Mouse (Mus musculus) retina, postnatal 1 day (tissue): ENCODE measurements around the gene Abcc2.
A peak's percentile ranks its signal among the peaks of the same experiment; 100 is the strongest.

Experiments
- DNase-seq: peaks from one replicate; pipeline ENCODE4 v3.0.0-alpha.2; 2012

Gene Abcc2

GRCm38 (mm10) chr19:43784761-43785160 lies 2.8 kb downstream of the Abcc2 start:
- DNase-seq = no peak

- DNase-seq = no peak
Observed at GRCm38 (mm10) chr19:43786249-43787026, 4.4 kb downstream of the Abcc2 start.

- DNase-seq = no peak
Observed at GRCm38 (mm10) chr19:43789817-43790216, 7.8 kb downstream of the Abcc2 start.

DNA sequence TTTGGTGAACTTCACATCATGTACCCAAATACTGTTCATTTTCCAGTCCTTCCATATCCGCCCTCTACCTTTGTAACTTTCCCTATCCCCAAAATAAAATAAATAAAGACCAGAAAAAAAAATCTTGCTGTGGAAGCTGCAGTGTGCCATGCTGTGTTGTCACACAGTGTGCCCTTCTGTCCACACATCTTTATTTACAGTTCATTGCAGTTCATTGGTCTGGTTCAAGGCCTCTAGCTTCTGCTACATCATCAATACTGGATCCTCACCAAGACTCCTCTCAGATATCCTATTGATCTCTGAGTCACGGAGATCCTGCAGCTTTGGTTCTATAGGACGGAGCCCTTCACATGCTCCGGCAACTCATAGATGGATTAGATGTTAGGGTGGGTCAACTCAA lies 10.5 kb downstream of the Abcc2 start:
- DNase-seq = no peak

DNA sequence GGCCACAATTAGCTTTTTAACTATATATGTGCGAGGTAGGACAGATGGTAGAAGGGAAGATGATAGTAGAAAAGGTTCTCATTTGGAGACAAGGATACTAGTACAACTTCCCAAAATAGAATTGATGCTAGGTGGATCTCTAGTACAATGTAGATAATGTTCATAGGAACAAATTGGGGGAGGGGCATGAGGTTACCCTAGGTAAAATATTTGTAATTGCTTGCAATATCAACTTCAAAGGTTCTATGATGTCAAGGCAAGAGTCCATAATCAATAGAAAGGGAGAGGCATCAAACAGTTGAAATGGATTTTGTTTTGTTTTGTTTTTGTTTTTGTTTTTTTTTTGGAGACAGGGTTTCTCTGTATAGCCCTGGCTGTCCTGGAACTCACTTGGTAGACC lies 12.0 kb downstream of the Abcc2 start:
- no peak for DNase-seq

DNA sequence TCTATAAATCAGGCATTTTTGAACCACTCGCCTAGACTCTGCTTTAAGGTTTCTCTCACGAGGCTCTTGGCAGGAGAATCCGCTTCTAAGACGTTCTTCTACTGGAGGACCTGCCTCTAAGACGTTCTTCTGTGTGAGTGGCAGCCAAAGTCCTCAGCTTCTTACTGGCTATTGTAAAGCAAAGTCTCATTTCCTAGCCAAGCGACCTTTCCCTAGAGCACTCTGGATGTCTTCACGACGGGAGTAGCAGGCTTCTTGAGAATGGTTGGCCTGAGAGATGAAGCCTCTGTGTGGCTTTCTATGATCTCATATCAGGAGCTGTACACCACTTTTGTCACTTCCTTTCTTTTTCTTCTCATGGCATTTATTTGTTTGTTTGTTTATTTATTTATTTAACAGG lies 13.5 kb downstream of the Abcc2 start:
- no peak for DNase-seq

DNA sequence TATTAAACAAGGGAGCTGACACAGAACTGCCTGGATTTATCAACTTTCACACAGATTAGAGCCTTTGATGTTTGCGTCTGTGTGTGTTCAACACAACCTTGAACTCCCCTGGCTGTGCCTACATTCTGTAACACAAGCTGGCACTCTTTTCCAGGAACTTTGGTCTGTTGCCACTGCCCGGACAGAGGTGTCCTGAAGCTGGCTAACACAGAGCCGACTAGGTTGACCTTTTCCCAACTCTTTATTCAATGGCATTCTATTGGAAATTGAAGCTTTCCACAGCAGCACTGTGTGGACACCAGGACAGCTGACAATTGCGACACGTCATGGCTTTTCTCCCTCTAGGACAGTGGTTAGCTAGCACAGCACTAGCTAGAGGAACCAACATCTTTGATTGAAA lies 15.2 kb downstream of the Abcc2 start:
- no peak for DNase-seq

DNA sequence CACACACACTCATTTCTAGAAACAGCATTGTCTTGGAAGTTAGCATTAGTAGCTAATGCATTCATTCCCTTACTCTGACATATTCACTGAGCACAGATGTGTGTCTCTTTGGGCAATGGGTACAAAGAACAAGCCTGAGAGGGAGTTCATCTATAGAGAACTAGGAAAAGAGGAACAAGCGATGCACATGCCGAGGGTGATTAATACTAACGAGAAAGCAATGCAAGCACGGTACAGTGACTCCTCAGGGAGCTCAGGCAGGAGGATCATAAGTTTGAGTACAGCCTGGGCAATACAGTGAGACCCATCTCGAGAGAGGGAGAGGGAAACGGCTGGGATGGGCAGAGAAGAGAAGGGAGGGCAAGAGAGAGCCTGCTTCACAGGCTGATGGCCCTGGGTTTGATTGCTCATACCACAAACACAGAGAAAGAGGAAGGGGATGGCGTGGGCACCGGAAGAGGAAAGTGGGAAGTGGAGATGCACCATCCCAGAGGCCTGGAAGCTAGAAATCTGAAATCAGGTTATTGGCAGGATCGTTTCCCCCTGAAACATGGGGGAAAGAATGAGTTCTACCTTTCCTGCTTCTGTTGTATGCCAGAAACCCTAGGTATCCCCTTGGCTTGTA lies 19.5 kb downstream of the Abcc2 start:
- no peak for DNase-seq

DNA sequence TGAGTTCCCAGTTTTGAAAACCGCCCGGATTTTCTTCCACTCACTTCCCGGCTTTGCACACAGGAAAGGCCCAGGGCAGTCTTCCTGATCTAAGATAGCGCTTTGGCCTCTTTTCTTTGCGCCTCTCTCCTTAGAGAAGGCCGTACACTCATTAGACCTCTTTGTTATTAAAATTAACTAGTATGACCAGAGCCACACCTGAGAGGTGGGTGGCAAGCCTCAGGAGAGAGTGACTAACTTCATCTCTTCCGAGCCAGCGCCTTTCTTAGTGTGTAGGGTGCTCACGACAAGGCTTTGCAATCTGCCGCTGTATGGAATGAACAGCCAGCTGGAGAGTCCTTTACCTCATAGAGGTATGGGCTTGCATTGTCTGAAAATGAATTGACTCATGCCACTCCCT lies 21.9 kb downstream of the Abcc2 start:
- DNase-seq = no peak

GRCm38 (mm10) chr19:43809331-43809730 lies 27.3 kb downstream of the Abcc2 start:
- DNase-seq = no peak

DNA sequence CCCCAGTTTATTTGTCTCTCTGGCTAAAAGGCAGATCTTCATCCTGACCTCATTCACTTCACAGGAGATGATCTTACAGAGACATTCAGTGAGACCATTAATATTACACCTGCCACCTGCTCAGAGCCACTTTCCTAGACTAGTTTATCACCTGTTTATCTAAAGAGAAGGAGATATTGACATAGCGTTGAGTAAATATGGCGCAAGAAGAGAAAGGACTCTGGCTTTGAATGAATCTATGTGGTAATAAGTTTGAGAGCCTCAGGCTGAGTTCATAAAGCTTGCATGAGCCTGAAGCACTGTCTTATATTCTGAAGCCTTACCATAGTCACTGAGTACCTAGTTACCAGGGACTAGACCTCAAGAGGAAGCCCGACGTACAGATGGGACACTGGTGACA lies 29.4 kb downstream of the Abcc2 start:
- no peak for DNase-seq

GRCm38 (mm10) chr19:43813315-43813714 lies 31.3 kb downstream of the Abcc2 start:
- DNase-seq = no peak

- DNase-seq = no peak
Observed at GRCm38 (mm10) chr19:43815661-43816414, 33.8 kb downstream of the Abcc2 start.

DNA sequence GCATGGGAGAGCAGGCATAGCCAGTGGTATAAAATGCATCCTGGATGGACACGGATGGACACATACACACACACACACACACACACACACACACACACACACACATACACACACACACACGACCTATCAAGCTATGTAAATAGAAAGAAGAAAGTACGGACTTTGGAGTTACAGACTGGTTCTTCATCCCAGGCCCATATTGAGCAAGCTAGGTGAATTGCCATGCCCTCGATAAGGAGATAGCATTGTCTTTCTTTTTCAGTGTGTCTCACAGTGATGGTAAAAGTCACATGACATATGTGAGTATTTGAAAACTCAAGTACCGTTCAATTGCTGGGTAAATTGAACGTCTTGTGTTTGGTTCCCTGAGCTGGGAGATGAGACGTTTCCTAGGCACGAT lies 44.9 kb downstream of the Abcc2 start:
- no peak for DNase-seq

- peak; percentile 88 for DNase-seq
Observed at GRCm38 (mm10) chr19:43832425-43833069, 50.6 kb downstream of the Abcc2 start.

GRCm38 (mm10) chr19:43843184-43843583 lies 61.2 kb downstream of the Abcc2 start:
- no peak for DNase-seq

DNA sequence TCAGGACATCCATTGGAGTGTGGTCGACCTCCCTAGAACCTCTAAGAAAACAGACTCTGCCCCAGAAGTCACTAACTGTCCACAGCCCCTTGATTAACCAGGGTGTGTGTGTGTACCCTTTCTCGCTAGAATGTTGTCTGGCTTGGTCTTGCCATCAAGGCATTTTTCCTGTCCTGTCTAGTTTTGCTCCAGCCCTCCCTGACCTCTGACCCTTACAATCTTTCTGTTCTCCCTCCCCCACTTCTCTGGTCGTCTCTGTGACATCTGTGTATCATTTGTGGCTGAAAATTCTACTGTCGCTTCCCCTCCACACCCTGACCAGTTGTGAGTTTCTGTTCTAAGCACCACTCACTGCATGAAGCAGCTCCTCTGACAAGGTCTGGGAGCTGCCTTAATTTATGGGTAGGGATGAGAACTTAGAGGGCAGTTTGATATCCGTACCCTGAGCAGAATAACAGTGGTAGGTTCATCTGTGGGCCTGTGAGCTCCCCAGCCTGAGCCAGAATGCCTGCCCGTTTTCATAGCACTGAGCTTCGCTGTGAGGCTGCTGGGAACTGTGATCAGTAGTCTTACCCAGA lies 63.4 kb downstream of the Abcc2 start:
- DNase-seq = no peak

DNA sequence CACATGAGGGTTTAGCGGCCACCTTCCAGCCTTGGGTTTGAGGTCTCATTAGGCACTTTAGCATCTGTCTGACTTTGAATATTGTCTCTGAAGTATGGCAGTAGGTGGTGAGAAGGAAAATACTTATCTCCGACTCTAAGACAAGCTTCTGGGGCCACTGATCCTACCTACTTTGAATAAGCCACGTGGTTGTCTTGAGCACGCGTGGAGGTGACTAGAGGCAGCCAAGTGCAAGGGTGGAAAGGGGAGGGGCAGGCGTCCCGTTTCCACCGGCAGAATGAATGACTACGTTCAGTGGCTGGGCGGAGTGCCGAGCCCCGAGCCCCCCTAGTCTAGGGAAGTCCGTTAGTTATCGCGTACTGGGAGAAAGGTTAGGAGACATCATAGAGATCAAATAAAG lies 65.1 kb downstream of the Abcc2 start:
- DNase-seq = no peak

- no peak for DNase-seq
Observed at GRCm38 (mm10) chr19:43847966-43848365, 66.0 kb downstream of the Abcc2 start.

DNA sequence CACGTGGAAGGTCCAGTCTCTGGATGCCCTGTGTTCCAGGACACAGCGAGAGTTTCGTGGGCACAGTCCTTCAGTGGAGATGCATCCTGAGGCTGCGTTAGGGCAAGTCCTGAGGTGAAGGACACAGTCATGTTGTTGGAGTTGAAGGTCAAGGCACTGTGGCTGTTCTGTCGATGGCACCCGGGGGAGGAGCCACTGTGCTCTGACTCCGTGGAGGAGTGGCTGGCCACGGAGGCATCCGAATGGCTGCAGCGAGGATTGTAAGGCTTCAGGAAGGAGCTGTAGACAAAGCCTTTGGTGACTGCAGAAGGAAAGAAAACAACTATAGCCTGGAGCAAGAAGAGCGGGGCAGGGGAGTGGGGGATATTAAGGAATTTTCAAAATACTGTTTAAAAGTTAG lies 68.0 kb downstream of the Abcc2 start:
- no peak for DNase-seq

DNA sequence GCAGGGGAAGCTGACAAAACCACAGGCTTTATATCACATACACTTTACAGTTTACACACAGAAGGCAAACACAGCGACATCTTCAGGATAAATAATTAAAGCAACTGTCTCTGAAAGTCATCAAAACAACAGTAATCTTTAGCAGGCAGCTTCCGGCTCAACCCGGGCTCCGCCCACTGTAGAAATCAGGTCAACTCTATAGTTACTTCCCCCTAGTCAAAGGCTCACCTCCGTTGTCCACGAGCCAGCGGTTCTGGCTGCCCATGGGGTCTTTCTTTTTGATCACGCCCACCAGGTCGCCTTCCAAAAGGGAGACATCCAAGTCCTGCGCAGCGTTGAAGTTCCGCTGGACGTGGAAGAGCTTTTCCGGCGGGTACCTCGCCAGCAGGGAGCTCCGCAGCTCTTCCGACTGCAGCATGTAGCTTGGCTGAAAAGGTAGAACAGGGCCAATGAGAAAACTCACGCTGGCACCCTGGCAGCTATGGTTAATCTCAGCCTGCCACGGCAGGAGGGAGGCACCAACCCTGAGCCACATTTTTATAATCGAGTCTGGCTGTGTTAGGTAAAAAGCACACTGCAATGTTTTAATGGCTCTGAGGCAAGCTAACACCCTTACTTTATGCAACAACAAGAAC lies 70.1 kb downstream of the Abcc2 start:
- DNase-seq = peak; percentile 11

- DNase-seq = no peak
Observed at GRCm38 (mm10) chr19:43852837-43853545, 71.0 kb downstream of the Abcc2 start.
